Mouse (Mus musculus): ENCODE results near the gene Trp73. TPM values are rescaled to one million over a fixed set of nuclear protein-coding genes. Genes with fewer than 3 reads are reported as not detected.
A peak's percentile ranks its signal among the peaks of the same experiment; 100 is the strongest.

Gene Trp73
- polyA plus RNA-seq, 1 experiment from 2014 or later, result 0.90 TPM

GRCm38 (mm10) chr4:154096111-154096510 lies 43.9 kb downstream of the Trp73 start:
- no peak for ATAC-seq
- Histone ChIP-seq H3K27me3 (ENCODE audit: control insufficient read depth, insufficient read depth, low read depth, low read length) (0 out of 2 replicates have a peak, but pooled peaks cover 2% of the 10 kb centered on the region), H3K4me2 (ENCODE audit: low read length) (no peak overlapping the region), H3K9ac (ENCODE audit: low read depth, low read length) (no peak overlapping the region), H3K9me3 (replicated peaks; ENCODE audit: control insufficient read depth, low read length, poor library complexity, severe bottlenecking) (no peaks in the 10 kb centered on the region), H3K4me1 (ENCODE audit: control insufficient read depth, insufficient read depth, low read length) (no peaks in the 10 kb centered on the region), H3K36me3 (ENCODE audit: control insufficient read depth, insufficient read depth, low read length) (no peaks in the 10 kb centered on the region), H3K27ac (ENCODE audit: low read length) (no peak overlapping the region), H3K4me3 (ENCODE audit: low read depth, low read length) (no peak overlapping the region)
- 23% methylated on average over 6 of the region's 6 CpGs for WGBS

- Histone ChIP-seq H3K27ac (ENCODE audit: low read length) (no peak overlapping the region), H3K4me2 (ENCODE audit: low read length) (no peak overlapping the region), H3K4me3 (ENCODE audit: low read depth, low read length) (no peak overlapping the region), H3K9ac (ENCODE audit: low read depth, low read length) (no peak overlapping the region), H3K36me3 (ENCODE audit: control insufficient read depth, insufficient read depth, low read length) (no peaks in the 10 kb centered on the region), H3K27me3 (ENCODE audit: control insufficient read depth, insufficient read depth, low read depth, low read length) (no peaks in the 10 kb centered on the region), H3K9me3 (replicated peaks; ENCODE audit: control insufficient read depth, low read length, poor library complexity, severe bottlenecking) (no peaks in the 10 kb centered on the region), H3K4me1 (ENCODE audit: control insufficient read depth, insufficient read depth, low read length) (no peaks in the 10 kb centered on the region)
- 27% methylated on average over 9 of the region's 9 CpGs for WGBS
- ATAC-seq, result no peak
Observed at GRCm38 (mm10) chr4:154093210-154093609, 46.8 kb downstream of the Trp73 start.

GRCm38 (mm10) chr4:154091356-154091755 lies 48.7 kb downstream of the Trp73 start:
- Histone ChIP-seq H3K27me3 (ENCODE audit: control insufficient read depth, insufficient read depth, low read depth, low read length) (no peaks in the 10 kb centered on the region), H3K4me1 (ENCODE audit: control insufficient read depth, insufficient read depth, low read length) (no peaks in the 10 kb centered on the region), H3K9me3 (replicated peaks; ENCODE audit: control insufficient read depth, low read length, poor library complexity, severe bottlenecking) (no peaks in the 10 kb centered on the region), H3K4me2 (ENCODE audit: low read length) (no peak overlapping the region), H3K4me3 (ENCODE audit: low read depth, low read length) (no peak overlapping the region), H3K27ac (ENCODE audit: low read length) (no peak overlapping the region), H3K9ac (ENCODE audit: low read depth, low read length) (no peak overlapping the region), H3K36me3 (ENCODE audit: control insufficient read depth, insufficient read depth, low read length) (no peaks in the 10 kb centered on the region)
- no peak for ATAC-seq
- WGBS, result 54% methylated on average over 8 of the region's 8 CpGs

DNA sequence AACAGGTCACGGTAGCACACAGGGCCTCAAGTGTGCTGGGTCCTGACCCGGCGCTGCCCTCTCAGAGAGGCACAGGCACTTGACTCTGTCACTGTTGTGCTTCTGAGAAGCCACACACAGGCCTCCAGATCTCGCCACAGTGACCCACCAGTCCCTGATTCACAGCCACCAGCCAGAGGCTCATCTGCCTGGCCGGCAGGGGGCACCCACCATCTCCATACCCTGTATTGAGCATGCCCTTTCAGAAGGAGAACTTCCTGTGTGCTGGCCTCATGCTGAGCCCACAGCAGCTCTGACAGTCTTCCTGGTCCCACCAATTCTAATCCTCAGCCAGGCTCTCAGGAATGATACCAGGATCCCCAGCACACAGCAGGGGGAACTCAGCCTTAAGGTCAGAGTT lies 50.8 kb downstream of the Trp73 start:
- Histone ChIP-seq H3K4me1 (ENCODE audit: control insufficient read depth, insufficient read depth, low read length) (no peaks in the 10 kb centered on the region), H3K9me3 (replicated peaks; ENCODE audit: control insufficient read depth, low read length, poor library complexity, severe bottlenecking) (no peaks in the 10 kb centered on the region), H3K9ac (ENCODE audit: low read depth, low read length) (no peak overlapping the region), H3K36me3 (ENCODE audit: control insufficient read depth, insufficient read depth, low read length) (no peaks in the 10 kb centered on the region), H3K27ac (ENCODE audit: low read length) (no peak overlapping the region), H3K4me3 (ENCODE audit: low read depth, low read length) (no peak overlapping the region), H3K4me2 (ENCODE audit: low read length) (no peak overlapping the region), H3K27me3 (ENCODE audit: control insufficient read depth, insufficient read depth, low read depth, low read length) (no peaks in the 10 kb centered on the region)
- ATAC-seq, result no peak
- WGBS, result 51% methylated on average over 5 of the region's 5 CpGs

DNA sequence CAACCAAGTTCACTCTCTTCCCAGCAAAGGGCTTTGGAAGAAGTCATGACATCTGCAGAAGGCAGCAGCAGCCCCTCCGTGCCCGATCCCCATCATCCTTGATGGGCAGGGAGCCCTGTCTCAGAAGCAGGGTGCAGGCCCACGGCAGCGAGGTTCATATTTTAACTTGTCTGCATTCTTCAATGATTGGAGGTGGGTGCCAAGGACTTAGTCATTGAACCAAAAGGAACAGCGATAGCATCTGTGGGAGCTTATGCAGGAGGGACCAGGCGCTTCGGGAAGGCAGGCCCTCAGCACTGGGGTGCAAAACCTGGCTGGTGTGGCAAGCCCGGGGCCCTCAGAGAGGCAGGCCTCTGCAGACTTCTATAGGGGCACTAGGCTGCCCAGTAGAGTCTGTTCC lies 53.6 kb downstream of the Trp73 start:
- no peak overlapping the region for H3K4me3 ChIP-seq (ENCODE audit: low read depth, low read length)
- ATAC-seq, result no peak
- WGBS, result 86% methylated on average over 8 of the region's 8 CpGs

GRCm38 (mm10) chr4:154085856-154086255 lies 54.2 kb downstream of the Trp73 start:
- Histone ChIP-seq H3K36me3 (ENCODE audit: control insufficient read depth, insufficient read depth, low read length) (no peaks in the 10 kb centered on the region), H3K9me3 (replicated peaks; ENCODE audit: control insufficient read depth, low read length, poor library complexity, severe bottlenecking) (no peaks in the 10 kb centered on the region), H3K27me3 (ENCODE audit: control insufficient read depth, insufficient read depth, low read depth, low read length) (peaks cover 17% of the 10 kb centered on the region), H3K27ac (ENCODE audit: low read length) (no peak overlapping the region), H3K4me1 (ENCODE audit: control insufficient read depth, insufficient read depth, low read length) (0 out of 2 replicates have a peak, but pooled peaks cover 2% of the 10 kb centered on the region), H3K4me3 (ENCODE audit: low read depth, low read length) (no peak overlapping the region), H3K4me2 (ENCODE audit: low read length) (no peak overlapping the region), H3K9ac (ENCODE audit: low read depth, low read length) (no peak overlapping the region)
- ATAC-seq, result no peak
- 41% methylated on average over 3 of the region's 3 CpGs for WGBS

More for the DNA sequence above, 53.6 kb downstream of the Trp73 start:
- Histone ChIP-seq H3K4me1 (ENCODE audit: control insufficient read depth, insufficient read depth, low read length) (no peaks in the 10 kb centered on the region), H3K27me3 (ENCODE audit: control insufficient read depth, insufficient read depth, low read depth, low read length) (peaks cover 12% of the 10 kb centered on the region; the same call in 1 of the 2 replicates), H3K4me2 (ENCODE audit: low read length) (no peak overlapping the region), H3K27ac (ENCODE audit: low read length) (no peak overlapping the region), H3K9me3 (replicated peaks; ENCODE audit: control insufficient read depth, low read length, poor library complexity, severe bottlenecking) (no peaks in the 10 kb centered on the region), H3K36me3 (ENCODE audit: control insufficient read depth, insufficient read depth, low read length) (no peaks in the 10 kb centered on the region), H3K9ac (ENCODE audit: low read depth, low read length) (no peak overlapping the region)

GRCm38 (mm10) chr4:154081974-154082373 lies 58.0 kb downstream of the Trp73 start:
- 8% methylated on average over 1 of the region's 1 CpGs for WGBS
- Histone ChIP-seq H3K9ac (ENCODE audit: low read depth, low read length) (no peak overlapping the region), H3K27me3 (ENCODE audit: control insufficient read depth, insufficient read depth, low read depth, low read length) (peaks cover 30% of the 10 kb centered on the region), H3K36me3 (ENCODE audit: control insufficient read depth, insufficient read depth, low read length) (no peaks in the 10 kb centered on the region), H3K4me1 (ENCODE audit: control insufficient read depth, insufficient read depth, low read length) (0 out of 2 replicates have a peak, but pooled peaks cover 2% of the 10 kb centered on the region), H3K27ac (ENCODE audit: low read length) (no peak overlapping the region), H3K9me3 (replicated peaks; ENCODE audit: control insufficient read depth, low read length, poor library complexity, severe bottlenecking) (no peaks in the 10 kb centered on the region), H3K4me2 (ENCODE audit: low read length) (no peak overlapping the region), H3K4me3 (ENCODE audit: low read depth, low read length) (no peak overlapping the region)
- ATAC-seq, result no peak

- 4% methylated on average over 13 of the region's 13 CpGs for WGBS
- ATAC-seq, result no peak
- 0 out of 2 replicates have a peak, but pooled peaks cover 2% of the 10 kb centered on the region for H3K4me1 ChIP-seq (ENCODE audit: control insufficient read depth, insufficient read depth, low read length)
- no peak overlapping the region for H3K9ac ChIP-seq (ENCODE audit: low read depth, low read length)
- H3K27ac ChIP-seq (ENCODE audit: low read length), result no peak overlapping the region
- peak overlapping the region; percentile 17; the same call in 1 of the 2 replicates for H3K4me3 ChIP-seq (ENCODE audit: low read depth, low read length)
- no peaks in the 10 kb centered on the region for H3K36me3 ChIP-seq (ENCODE audit: control insufficient read depth, insufficient read depth, low read length)
- no peaks in the 10 kb centered on the region for H3K9me3 ChIP-seq (replicated peaks; ENCODE audit: control insufficient read depth, low read length, poor library complexity, severe bottlenecking)
- H3K27me3 ChIP-seq (ENCODE audit: control insufficient read depth, insufficient read depth, low read depth, low read length), result peaks cover 30% of the 10 kb centered on the region
- peak overlapping the region; percentile 38 for H3K4me2 ChIP-seq (ENCODE audit: low read length)
Observed at GRCm38 (mm10) chr4:154081021-154081420, 59.0 kb downstream of the Trp73 start.

DNA sequence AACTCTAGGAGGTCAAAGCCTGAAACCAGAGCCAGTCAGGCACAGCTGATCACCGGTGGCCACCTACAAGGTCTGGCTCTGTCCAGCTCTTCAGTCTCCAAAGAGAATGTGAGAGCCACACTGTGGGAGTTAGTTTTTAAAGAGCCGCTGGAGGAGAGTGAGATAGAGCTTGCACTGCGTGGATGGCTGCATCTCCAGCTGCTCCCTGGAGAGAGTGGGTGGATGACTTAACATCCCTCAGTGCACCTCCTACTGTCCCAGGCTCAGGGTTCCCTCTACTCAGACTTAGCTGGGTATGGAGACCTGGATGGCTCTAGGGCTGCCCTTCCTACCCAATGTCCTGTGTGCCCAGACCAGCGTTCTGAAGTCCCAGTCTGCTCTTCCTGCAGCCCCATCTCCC lies 59.8 kb downstream of the Trp73 start:
- Histone ChIP-seq H3K36me3 (ENCODE audit: control insufficient read depth, insufficient read depth, low read length) (no peaks in the 10 kb centered on the region), H3K27ac (ENCODE audit: low read length) (no peak overlapping the region), H3K4me1 (ENCODE audit: control insufficient read depth, insufficient read depth, low read length) (0 out of 2 replicates have a peak, but pooled peaks cover 2% of the 10 kb centered on the region), H3K9ac (ENCODE audit: low read depth, low read length) (no peak overlapping the region), H3K4me3 (ENCODE audit: low read depth, low read length) (no peak overlapping the region), H3K27me3 (ENCODE audit: control insufficient read depth, insufficient read depth, low read depth, low read length) (peaks cover 30% of the 10 kb centered on the region), H3K4me2 (ENCODE audit: low read length) (no peak overlapping the region), H3K9me3 (replicated peaks; ENCODE audit: control insufficient read depth, low read length, poor library complexity, severe bottlenecking) (no peaks in the 10 kb centered on the region)
- 51% methylated on average over 4 of the region's 4 CpGs for WGBS
- ATAC-seq, result no peak
